Mouse (Mus musculus): ENCODE results near the gene Ak5.
"Not testable (repeated sequence)": the region's sequence is repeated elsewhere in the genome, so short reads cannot be mapped to it uniquely, and the experiment has no call there.

Ak5 gene

GRCm38 (mm10) chr3:152620534-152620933 is 47.6 kb downstream of the Ak5 start:
- no peak for DNase-seq

DNA sequence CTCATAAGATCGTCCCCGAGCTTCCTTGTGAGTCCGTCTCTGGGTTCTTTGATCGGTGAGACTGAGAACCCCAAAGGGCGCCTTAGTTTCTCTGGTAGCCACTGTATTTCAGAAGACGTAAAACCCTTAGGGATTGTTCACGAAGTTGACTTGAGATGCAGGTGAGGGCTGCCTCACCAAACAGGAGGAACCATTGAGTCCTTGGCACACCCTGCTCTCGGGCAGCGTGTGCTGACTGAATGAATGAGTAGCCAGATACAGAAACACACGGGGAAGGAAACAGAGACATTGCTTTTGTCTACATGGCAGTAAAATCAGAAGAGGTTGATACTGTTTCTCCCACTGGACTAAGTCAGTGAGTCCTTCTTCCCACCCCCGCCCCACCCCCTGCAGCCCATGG is 48.1 kb downstream of the Ak5 start:
- no peak for DNase-seq

DNA sequence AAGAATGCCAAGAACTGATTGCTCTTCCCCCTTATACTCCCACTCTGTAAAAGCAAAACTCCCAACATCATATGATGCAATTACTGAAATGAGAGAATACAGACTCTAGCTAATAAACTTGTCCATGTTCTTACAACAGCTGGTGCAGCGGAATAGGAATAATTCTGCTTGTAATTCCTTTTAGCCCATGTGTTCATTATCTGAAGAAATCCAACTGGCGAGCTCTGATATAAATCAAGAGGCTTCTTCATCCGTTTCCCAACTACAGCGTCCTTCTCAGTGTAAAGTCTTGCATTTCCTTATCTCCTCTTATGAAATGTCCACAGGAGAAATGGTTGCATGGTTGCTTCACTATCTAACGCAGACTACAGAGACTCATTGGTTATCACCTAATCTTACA is 59.1 kb downstream of the Ak5 start:
- DNase-seq: no peak

DNA sequence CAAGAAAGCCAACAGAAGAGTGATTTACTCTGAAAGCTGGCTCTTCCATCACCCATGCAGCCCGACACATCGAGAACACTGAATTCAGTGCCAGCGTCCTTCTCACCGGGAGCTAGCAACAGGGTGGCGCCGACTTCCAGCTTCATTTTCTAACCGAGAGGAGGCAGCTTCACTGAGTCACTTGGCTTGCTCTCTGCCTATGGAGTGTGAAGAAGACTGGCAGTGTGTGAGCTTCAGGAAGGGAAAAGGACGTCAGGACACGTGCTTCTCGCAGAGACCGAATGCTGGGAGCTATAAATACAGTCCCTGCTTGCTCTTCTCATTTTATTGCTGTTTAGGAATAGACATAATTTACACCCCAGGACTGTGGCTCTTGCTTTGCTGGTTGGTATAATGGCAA is 62.3 kb downstream of the Ak5 start:
- DNase-seq: no peak

- no peak for DNase-seq
These were observed 68.5 kb downstream of the Ak5 start for GRCm38 (mm10) chr3:152599679-152600078.

DNA sequence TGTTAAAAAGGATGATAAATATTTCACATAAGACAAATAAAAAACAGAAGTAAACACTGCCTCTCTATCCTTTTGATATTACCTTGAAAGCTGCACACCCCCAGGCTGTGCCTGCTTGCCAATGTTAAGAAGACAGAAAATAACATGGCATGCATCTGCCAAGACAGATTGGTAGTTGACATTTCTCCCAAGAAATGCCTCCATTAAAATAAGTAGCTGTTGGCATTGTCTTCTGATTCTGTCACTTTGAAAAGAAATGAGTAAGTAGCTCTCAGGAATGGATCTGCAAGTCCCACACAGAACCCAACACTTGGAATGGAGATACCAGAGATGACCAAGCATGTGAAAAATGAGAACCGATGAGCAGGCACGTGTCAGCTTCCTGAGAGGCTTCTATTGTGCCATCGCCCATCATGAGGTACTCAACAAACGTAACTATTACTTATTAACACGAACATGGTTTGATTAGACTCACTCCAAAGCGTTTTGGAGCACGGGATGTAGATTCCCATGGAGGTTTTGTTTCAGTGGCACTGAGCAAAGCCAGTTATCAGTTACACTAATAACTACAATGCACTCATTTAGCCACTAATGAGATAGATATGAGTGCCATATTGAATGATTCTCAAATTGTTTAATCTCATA is 71.6 kb downstream of the Ak5 start:
- no peak for DNase-seq

DNA sequence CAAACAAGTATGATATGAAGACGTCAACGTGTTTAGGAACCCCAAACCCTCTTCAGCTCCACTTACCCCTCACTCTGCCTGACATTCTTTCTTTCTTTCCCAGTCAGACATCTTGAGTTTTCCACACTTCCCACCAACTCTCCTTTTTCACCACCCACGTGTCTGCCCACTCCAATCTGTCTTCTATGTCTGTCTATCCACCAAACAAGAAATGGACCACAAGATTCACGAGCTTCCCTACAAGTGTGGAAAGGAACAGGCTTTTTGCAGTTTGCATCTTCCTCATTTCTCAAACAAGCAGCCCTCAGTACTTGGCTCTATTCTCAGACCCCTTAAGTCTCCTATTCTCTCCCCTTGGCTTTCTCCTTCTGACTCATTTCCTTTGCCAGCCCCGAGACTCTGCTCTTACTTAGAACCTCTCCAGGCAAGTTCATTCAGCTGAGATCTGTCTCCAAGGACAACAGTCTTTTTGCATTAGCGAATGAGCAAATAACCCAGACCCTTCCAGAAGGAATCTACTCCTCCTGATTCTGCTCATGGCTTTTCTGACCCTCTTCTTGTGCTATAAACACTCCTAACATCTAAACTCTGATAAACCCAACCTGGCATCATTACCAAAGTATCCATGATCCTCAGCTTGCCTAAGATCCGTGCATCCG is 75.3 kb downstream of the Ak5 start:
- DNase-seq: no peak

DNA sequence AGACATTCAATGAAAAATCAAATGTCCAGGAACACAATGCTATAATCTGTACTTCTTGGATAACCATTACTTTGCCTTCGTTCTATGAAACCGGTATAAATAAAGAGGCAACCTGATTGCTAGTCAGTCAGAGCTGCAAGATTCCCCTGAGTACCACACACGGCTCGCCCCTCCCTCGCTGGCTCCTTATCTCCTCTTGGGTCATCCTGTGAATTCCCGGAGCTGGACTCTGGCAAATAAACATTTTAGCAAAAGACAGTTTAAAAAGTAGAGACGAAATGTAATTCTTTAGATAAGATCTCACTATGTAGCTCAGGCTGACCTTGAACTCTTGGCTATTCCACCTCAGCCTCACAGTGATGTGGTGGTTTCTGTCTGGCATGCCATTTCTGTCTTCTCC is 77.7 kb downstream of the Ak5 start:
- DNase-seq: no peak

DNA sequence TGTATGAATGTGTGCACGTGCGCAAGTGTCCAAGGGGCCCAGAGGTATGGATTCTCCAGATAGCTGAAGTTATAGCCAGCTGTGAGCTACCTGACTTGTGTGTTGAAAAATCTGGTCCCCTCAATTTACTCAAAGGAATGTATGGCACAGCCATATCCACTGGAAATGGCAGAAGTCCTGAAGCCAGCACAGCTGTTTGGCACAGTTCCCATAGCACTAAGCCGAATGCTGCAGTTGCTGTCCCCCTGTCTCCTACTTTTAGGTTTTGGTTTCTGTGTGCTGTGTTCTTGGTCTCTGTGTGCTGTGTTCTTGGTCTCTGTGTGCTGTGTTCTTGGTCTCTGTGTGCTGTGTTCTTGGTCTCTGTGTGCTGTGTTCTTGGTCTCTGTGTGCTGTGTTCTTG is 79.1 kb downstream of the Ak5 start:
- DNase-seq: not testable (repeated sequence)

GRCm38 (mm10) chr3:152587007-152587406 is 81.2 kb downstream of the Ak5 start:
- no peak for DNase-seq

DNA sequence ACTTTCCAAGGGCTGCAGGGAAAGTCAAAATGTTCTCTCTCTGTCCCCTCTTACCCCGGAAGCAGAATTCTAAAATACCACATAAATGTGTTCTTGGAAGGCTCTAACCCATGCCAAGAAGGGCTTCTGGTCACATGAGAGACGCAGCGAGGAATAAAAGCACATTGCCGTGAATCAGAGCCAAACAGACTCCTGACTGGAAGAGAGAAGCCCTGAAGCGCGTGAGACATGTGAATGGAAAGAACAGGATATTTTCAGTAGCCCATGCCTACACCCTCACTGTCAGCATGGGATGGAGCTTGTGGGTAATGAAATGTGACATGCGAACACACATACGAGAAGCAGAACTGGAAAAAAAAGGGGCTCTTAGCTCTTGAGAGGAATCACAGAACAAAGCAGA is 82.0 kb downstream of the Ak5 start:
- DNase-seq: no peak

DNA sequence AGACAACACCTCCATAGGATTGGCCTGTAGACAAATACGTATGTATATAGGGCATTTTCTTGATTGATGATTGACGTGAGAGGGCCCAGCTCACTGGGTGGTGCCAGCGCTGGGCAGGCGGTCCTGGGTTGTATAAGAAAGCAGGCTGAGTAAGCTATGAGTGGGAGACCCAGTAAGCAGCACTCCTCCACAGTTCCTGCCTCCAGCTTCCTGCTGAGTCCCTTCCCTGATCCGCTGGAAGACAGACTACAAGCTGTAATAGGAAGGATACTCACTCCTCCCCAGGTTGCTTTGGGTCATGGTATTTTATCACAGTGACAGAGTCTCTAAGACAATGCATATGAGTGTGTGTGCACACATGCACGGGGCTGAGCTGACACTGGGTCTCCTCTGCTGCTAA is 82.6 kb downstream of the Ak5 start:
- DNase-seq: no peak

DNA sequence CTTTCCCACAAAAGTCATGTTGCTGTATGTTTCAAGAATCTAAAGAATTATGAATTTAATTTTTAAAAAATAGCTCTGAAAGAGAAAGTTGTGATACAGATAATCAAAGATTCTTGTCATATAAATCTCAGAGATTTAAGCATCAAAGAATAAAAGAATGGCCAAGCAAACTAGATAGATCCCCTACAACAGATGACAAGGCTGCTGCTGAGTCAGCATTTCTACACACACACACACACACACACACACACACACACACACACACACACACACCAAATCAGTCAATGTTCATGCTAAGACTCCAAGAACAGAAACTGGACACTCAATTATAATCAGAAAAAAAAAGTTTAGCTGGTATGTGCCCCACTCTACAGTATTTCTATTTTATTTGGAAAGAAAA is 85.1 kb downstream of the Ak5 start:
- DNase-seq: no peak

GRCm38 (mm10) chr3:152581853-152582252 is 86.3 kb downstream of the Ak5 start:
- not testable (repeated sequence) for DNase-seq

GRCm38 (mm10) chr3:152579984-152580591 is 88.1 kb downstream of the Ak5 start:
- no peak for DNase-seq

DNA sequence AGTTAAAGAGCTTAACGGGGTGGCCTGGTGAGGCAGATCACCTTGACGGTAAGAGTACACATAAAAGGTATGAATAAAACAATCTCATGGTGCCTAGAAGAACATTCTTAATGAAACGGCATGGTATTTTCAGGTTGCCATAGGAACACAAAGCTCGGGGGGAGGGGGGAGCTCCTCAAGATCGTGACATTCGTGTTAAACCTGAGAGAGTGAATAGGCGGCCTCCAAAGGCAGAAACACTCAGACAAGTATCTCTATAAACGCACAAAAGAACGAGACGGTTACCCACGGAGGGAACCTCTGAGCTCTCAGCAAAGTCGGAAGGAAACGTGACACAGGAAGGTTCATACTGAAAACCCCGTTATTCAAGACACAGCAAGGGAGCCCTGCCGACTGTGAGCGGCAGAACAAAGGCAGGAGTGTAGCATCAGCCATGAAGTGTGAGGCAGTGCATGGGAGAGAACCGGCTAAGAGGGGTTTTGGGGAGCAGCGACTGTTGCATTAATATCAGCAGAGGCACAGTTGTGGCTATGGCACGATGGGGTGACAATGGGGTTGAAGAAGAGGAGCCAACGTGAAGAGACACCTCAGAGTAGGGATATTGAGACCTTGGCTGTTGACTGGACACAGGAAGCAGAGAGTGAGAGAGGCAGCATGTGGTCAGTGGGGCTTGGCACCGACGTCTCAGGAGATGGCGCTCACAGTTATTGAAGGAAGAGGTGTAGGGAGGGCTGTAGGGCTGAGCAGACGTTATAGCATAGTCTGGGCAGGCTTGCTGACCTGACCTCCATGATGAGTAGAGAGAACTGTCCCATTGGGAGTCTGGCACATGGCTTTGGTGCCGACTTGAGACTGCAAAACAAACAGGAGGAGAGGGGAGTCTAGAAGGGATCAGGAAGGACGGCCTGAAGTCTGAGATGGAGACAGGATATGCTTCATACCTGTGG is 89.6 kb downstream of the Ak5 start:
- no peak for DNase-seq

GRCm38 (mm10) chr3:152577763-152578162 is 90.4 kb downstream of the Ak5 start:
- no peak for DNase-seq

DNA sequence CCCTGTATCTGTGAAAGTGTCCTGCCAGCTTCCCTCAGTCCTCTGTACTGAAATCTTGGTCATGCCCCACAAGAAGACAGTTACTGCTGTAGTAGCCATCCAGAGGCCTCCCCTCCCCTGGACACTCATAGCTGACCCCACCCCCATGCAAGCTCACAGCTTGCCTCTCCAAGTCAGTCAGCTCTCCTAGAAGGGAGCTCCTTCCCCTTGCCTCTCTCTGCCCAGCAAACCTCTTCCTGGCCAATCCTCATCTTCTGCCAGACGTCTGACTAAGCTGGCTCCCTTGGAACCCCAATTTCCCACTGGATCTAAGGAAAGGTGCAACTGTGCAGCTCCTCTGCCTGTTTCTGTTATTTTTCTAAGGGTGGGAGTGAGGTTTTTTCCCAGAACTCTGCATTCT is 90.9 kb downstream of the Ak5 start:
- no peak for DNase-seq

DNA sequence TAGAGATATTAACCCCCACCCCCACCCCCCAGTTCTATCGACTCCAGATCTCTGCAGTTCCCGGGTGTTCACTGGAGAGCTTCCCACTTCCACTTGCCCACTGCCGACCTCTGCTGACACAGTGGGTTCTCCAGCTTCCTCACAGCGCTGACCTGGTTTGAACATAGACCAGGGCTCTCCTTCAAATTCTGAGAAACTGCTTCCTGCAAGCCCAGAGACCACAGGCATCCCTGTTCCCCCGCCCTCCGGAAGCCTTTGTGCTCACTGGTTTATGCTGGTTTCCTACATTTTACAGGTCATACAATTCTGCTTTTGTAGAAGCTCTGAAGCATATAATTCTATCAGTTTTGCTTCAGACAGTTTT is 98.9 kb downstream of the Ak5 start:
- no peak for DNase-seq

GRCm38 (mm10) chr3:152568455-152569241 is 99.5 kb downstream of the Ak5 start:
- no peak for DNase-seq

GRCm38 (mm10) chr3:152564516-152565113 is 103.5 kb downstream of the Ak5 start:
- no peak for DNase-seq

DNA sequence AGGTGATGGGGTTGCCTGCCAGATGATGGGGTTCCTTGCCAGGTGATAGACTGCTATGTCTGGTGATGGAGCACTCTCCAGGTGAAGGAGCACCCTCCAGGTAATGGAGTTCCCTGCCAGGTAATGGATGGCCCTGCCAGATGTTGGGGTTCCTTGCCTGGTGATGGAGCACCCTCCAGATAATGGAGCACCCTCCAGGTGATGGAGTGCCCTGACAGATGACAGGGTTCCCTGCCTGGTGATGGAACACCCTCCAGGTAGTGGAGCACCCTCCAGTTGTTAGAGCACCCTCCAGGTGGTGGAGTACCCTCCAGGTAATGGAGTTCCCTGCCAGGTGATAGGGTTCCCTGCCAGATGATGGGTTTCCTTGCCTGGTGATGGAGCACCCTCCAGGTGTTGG is 104.3 kb downstream of the Ak5 start:
- DNase-seq: no peak

All from cerebellum, postnatal 36 days (tissue).